Mouse (Mus musculus): Measurements from ENCODE around the gene Rbm28. TPM values are rescaled to one million over a fixed set of nuclear protein-coding genes. Genes with fewer than 3 reads are reported as not detected.

The Rbm28 gene
- total and polyA plus RNA-seq, 2 experiments from 2014 or later: 18.0 to 32.8 TPM

GRCm38 (mm10) chr6:29117417-29118104 is 47.2 kb downstream of the Rbm28 start:
- peak; percentile 76 for ATAC-seq
- DNase-seq: peak; percentile 40
- no peak overlapping the region for H3K27ac ChIP-seq (ENCODE audit: low read depth, low read length)
- H3K4me3 ChIP-seq (ENCODE audit: low read depth, low read length): no peak overlapping the region
- 47% methylated on average over 7 of the region's 7 CpGs for WGBS
- H3K9me3 ChIP-seq (ENCODE audit: low read length): no peaks in the 10 kb centered on the region
- H3K9ac ChIP-seq: no peak overlapping the region
- H3K4me1 ChIP-seq (ENCODE audit: insufficient read depth): peaks cover 4% of the 10 kb centered on the region; the same call in 1 of the 2 replicates
- H3K27me3 ChIP-seq (ENCODE audit: insufficient read depth, low read length): no peaks in the 10 kb centered on the region
- no peaks in the 10 kb centered on the region for H3K36me3 ChIP-seq (ENCODE audit: insufficient read depth)
- no peak for TF ChIP-seq CTCF (IDR thresholded peaks at IDR 0.05; ENCODE audit: low read depth)
- no peak overlapping the region for H3K4me2 ChIP-seq (ENCODE audit: low read depth)

- H3K9ac ChIP-seq: no peak overlapping the region
- no peak overlapping the region for H3K27ac ChIP-seq (ENCODE audit: low read depth, low read length)
- no peak overlapping the region for H3K4me3 ChIP-seq (ENCODE audit: low read depth, low read length)
- H3K27me3 ChIP-seq (ENCODE audit: insufficient read depth, low read length): no peaks in the 10 kb centered on the region
- WGBS: 72% methylated on average over 7 of the region's 7 CpGs
- no peak for TF ChIP-seq CTCF (IDR thresholded peaks at IDR 0.05; ENCODE audit: low read depth)
- H3K36me3 ChIP-seq (ENCODE audit: insufficient read depth): no peaks in the 10 kb centered on the region
- ATAC-seq (no peak), DNase-seq (no peak)
- H3K9me3 ChIP-seq (ENCODE audit: low read length): no peaks in the 10 kb centered on the region
- peaks cover 4% of the 10 kb centered on the region; the same call in 1 of the 2 replicates for H3K4me1 ChIP-seq (ENCODE audit: insufficient read depth)
- no peak overlapping the region for H3K4me2 ChIP-seq (ENCODE audit: low read depth)
Observed at GRCm38 (mm10) chr6:29115756-29116155, 49.0 kb downstream of the Rbm28 start.

GRCm38 (mm10) chr6:29111501-29111900 is 53.3 kb downstream of the Rbm28 start:
- H3K4me1 ChIP-seq (ENCODE audit: insufficient read depth): no peaks in the 10 kb centered on the region
- TF ChIP-seq CTCF (IDR thresholded peaks at IDR 0.05; ENCODE audit: low read depth): no peak
- H3K27me3 ChIP-seq (ENCODE audit: insufficient read depth, low read length): no peaks in the 10 kb centered on the region
- H3K4me2 ChIP-seq (ENCODE audit: low read depth): no peak overlapping the region
- WGBS: 92% methylated on average over 4 of the region's 4 CpGs
- H3K9ac ChIP-seq: no peak overlapping the region
- H3K4me3 ChIP-seq (ENCODE audit: low read depth, low read length): no peak overlapping the region
- DNase-seq (no peak), ATAC-seq (no peak)
- no peaks in the 10 kb centered on the region for H3K9me3 ChIP-seq (ENCODE audit: low read length)
- H3K36me3 ChIP-seq (ENCODE audit: insufficient read depth): no peaks in the 10 kb centered on the region
- H3K27ac ChIP-seq (ENCODE audit: low read depth, low read length): no peak overlapping the region

GRCm38 (mm10) chr6:29108376-29108775 is 56.4 kb downstream of the Rbm28 start:
- WGBS: 72% methylated on average over 1 of the region's 1 CpGs
- Histone ChIP-seq H3K4me1 (ENCODE audit: insufficient read depth) (no peaks in the 10 kb centered on the region), H3K4me2 (ENCODE audit: low read depth) (no peak overlapping the region), H3K27ac (ENCODE audit: low read depth, low read length) (no peak overlapping the region), H3K9ac (no peak overlapping the region), H3K4me3 (ENCODE audit: low read depth, low read length) (no peak overlapping the region), H3K36me3 (ENCODE audit: insufficient read depth) (no peaks in the 10 kb centered on the region), H3K9me3 (ENCODE audit: low read length) (no peaks in the 10 kb centered on the region), H3K27me3 (ENCODE audit: insufficient read depth, low read length) (no peaks in the 10 kb centered on the region)
- DNase-seq: no peak
- no peak for ATAC-seq
- TF ChIP-seq CTCF (IDR thresholded peaks at IDR 0.05; ENCODE audit: low read depth): no peak

GRCm38 (mm10) chr6:29101248-29101864 is 63.5 kb downstream of the Rbm28 start:
- ATAC-seq (peak; percentile 51), DNase-seq (peak; percentile 34)
- H3K4me3 ChIP-seq (ENCODE audit: low read depth, low read length): no peak overlapping the region
- no peaks in the 10 kb centered on the region for H3K27me3 ChIP-seq (ENCODE audit: insufficient read depth, low read length)
- H3K27ac ChIP-seq (ENCODE audit: low read depth, low read length): no peak overlapping the region
- no peak for TF ChIP-seq CTCF (IDR thresholded peaks at IDR 0.05; ENCODE audit: low read depth)
- no peaks in the 10 kb centered on the region for H3K36me3 ChIP-seq (ENCODE audit: insufficient read depth)
- no peak overlapping the region for H3K4me2 ChIP-seq (ENCODE audit: low read depth)
- H3K9me3 ChIP-seq (ENCODE audit: low read length): no peaks in the 10 kb centered on the region
- no peaks in the 10 kb centered on the region for H3K4me1 ChIP-seq (ENCODE audit: insufficient read depth)
- no peak overlapping the region for H3K9ac ChIP-seq
- 61% methylated on average over 9 of the region's 9 CpGs for WGBS

- Histone ChIP-seq H3K4me2 (ENCODE audit: low read depth) (no peak overlapping the region), H3K9me3 (ENCODE audit: low read length) (no peaks in the 10 kb centered on the region), H3K4me1 (ENCODE audit: insufficient read depth) (no peaks in the 10 kb centered on the region), H3K36me3 (ENCODE audit: insufficient read depth) (no peaks in the 10 kb centered on the region), H3K4me3 (ENCODE audit: low read depth, low read length) (no peak overlapping the region), H3K9ac (no peak overlapping the region), H3K27ac (ENCODE audit: low read depth, low read length) (no peak overlapping the region), H3K27me3 (ENCODE audit: insufficient read depth, low read length) (no peaks in the 10 kb centered on the region)
- TF ChIP-seq CTCF (IDR thresholded peaks at IDR 0.05; ENCODE audit: low read depth): no peak
- DNase-seq (peak; percentile 55), ATAC-seq (peak; percentile 90)
- 38% methylated on average over 3 of the region's 3 CpGs for WGBS
Observed at GRCm38 (mm10) chr6:29100423-29100822, 64.4 kb downstream of the Rbm28 start.

- H3K27ac ChIP-seq (ENCODE audit: low read depth, low read length): no peak overlapping the region
- 51% methylated on average over 14 of the region's 14 CpGs for WGBS
- no peak overlapping the region for H3K4me3 ChIP-seq (ENCODE audit: low read depth, low read length)
Observed at GRCm38 (mm10) chr6:29099536-29100170, 65.2 kb downstream of the Rbm28 start.

More at GRCm38 (mm10) chr6:29099536-29100170, 65.2 kb downstream of the Rbm28 start:
- H3K4me2 ChIP-seq (ENCODE audit: low read depth): no peak overlapping the region
- no peak overlapping the region for H3K9ac ChIP-seq
- no peak for DNase-seq
- H3K4me1 ChIP-seq (ENCODE audit: insufficient read depth): no peaks in the 10 kb centered on the region
- no peak for TF ChIP-seq CTCF (IDR thresholded peaks at IDR 0.05; ENCODE audit: low read depth)
- no peaks in the 10 kb centered on the region for H3K27me3 ChIP-seq (ENCODE audit: insufficient read depth, low read length)
- 0 out of 2 replicates have a peak, but pooled peaks cover under 1% of the 10 kb centered on the region for H3K9me3 ChIP-seq (ENCODE audit: low read length)
- peak; percentile 32; the same call in 1 of the 2 replicates for ATAC-seq
- no peaks in the 10 kb centered on the region for H3K36me3 ChIP-seq (ENCODE audit: insufficient read depth)
